Mouse (Mus musculus) hindbrain, embryonic 11.5 days (tissue): ENCODE data around the gene Cgn. TPM values are rescaled to one million over a fixed set of nuclear protein-coding genes. Genes with fewer than 3 reads are reported as not detected.

ENCODE experiments used
- ATAC-seq: fragments of 200-750 bp; cut with Nextera tagmentation; 2 replicates; pipeline ENCODE4 v1.8.0; 2017; ENCODE audit warnings: mild to moderate bottlenecking, moderate TSS enrichment, moderate library complexity; ENCODE audit not compliant: low FRiP score
- DNase-seq: peaks from one replicate; pipeline ENCODE4 v3.0.0-alpha.2; 2015; ENCODE audit warnings: low spot score
- H3K27ac ChIP-seq: fragments of 300-500 bp; sonication (generic); 2 replicates; pipeline ENCODE4 v1.5.1; 2014; ENCODE audit warnings: mild to moderate bottlenecking, low read depth, low read length
- H3K27me3 ChIP-seq: fragments of 300-500 bp; sonication (generic); 2 replicates; pipeline ENCODE4 v1.6.1; 2014; ENCODE audit warnings: mild to moderate bottlenecking, low read length, moderate library complexity, mixed read lengths; ENCODE audit not compliant: control insufficient read depth, insufficient read depth
- H3K36me3 ChIP-seq: fragments of 300-500 bp; sonication (generic); 2 replicates; pipeline ENCODE4 v1.6.1; 2014; ENCODE audit warnings: mild to moderate bottlenecking, low read length, moderate library complexity, mixed read lengths; ENCODE audit not compliant: control insufficient read depth, insufficient read depth
- H3K4me1 ChIP-seq: fragments of 300-500 bp; sonication (generic); replicated peaks from 2 replicates; pipeline ENCODE4 v1.6.1; 2014; ENCODE audit warnings: low read length, mixed read lengths; ENCODE audit not compliant: control insufficient read depth, insufficient read depth
- H3K4me2 ChIP-seq: fragments of 300-500 bp; sonication (generic); replicated peaks from 2 replicates; pipeline ENCODE4 v1.6.1; 2014; ENCODE audit warnings: mild to moderate bottlenecking, low read depth, low read length
- H3K4me3 ChIP-seq: fragments of 300-500 bp; sonication (generic); 2 replicates; pipeline ENCODE4 v1.5.1; 2014; ENCODE audit warnings: low read depth, low read length
- H3K9ac ChIP-seq: fragments of 300-500 bp; sonication (generic); 2 replicates; pipeline ENCODE4 v1.6.1; 2014; ENCODE audit warnings: low read depth, low read length
- H3K9me3 ChIP-seq: fragments of 300-500 bp; sonication (generic); 2 replicates; pipeline ENCODE4 v1.6.1; 2016; ENCODE audit warnings: low read length; ENCODE audit not compliant: control insufficient read depth
- WGBS: fragments of 180-500 bp; shearing (Covaris S2); extraction: QIAGEN DNeasy Blood & Tissue Kit; methylation state at CpG from one replicate; pipeline ENCODE4 v1.1.7; 2014; 5-methylcytosine and 5-hydroxymethylcytosine counted together
- polyA plus RNA-seq: library from polyadenylated mRNA; unstranded; fragments of >200 nt; fragmentation: Nextera tagmentation; extraction: Ambion mirVana; gene quantifications from 2 replicates; pipeline ENCODE4 v1.2.1, GENCODE M21; 2014

Cgn gene
- polyA plus RNA-seq, 1 experiment from 2014 or later, result 3.5 TPM

- Histone ChIP-seq H3K4me2 (no peak overlapping the region), H3K4me1 (no peaks in the 10 kb centered on the region), H3K9me3 (no peaks in the 10 kb centered on the region), H3K27ac (no peak overlapping the region), H3K27me3 (no peaks in the 10 kb centered on the region), H3K4me3 (no peak overlapping the region), H3K36me3 (no peaks in the 10 kb centered on the region), H3K9ac (no peak overlapping the region)
- ATAC-seq (no peak), DNase-seq (peak; percentile 12)
- 73% methylated on average over 23 of the region's 24 CpGs for WGBS
Measured at GRCm38 (mm10) chr3:94819452-94820425, 33.4 kb upstream of the Cgn start.

GRCm38 (mm10) chr3:94817731-94818130, 31.4 kb upstream of the Cgn start:
- 94% methylated on average over 2 of the region's 2 CpGs for WGBS
- Histone ChIP-seq H3K27ac (no peak overlapping the region), H3K4me3 (no peak overlapping the region), H3K36me3 (no peaks in the 10 kb centered on the region), H3K4me2 (no peak overlapping the region), H3K4me1 (no peaks in the 10 kb centered on the region), H3K27me3 (no peaks in the 10 kb centered on the region), H3K9ac (no peak overlapping the region), H3K9me3 (no peaks in the 10 kb centered on the region)
- no peak for DNase-seq
- ATAC-seq, result no peak

DNA sequence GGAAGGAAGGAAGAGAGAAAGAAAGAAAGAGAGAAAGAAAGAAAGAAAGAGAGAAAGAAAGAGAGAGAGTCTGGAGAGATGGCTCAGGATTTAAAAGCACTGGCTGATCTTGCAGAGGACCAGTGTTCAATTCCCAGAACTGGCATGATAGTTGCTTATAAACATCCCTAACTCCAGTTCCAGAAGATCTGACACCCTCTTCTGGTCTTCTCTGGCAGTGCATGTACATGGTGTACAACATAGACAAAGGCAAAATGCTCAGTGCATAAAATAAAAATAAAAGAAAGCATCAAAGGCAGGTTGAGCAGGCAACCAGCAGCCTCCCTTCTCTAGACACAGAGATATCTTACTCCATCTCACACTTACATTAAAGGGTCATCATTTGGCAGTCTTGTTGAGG, 29.3 kb upstream of the Cgn start:
- H3K4me1 ChIP-seq, result no peaks in the 10 kb centered on the region
- no peak overlapping the region for H3K4me2 ChIP-seq
- no peak for DNase-seq
- H3K27ac ChIP-seq, result no peak overlapping the region
- H3K27me3 ChIP-seq, result no peaks in the 10 kb centered on the region
- no peak overlapping the region for H3K9ac ChIP-seq
- H3K36me3 ChIP-seq, result no peaks in the 10 kb centered on the region
- H3K9me3 ChIP-seq, result no peaks in the 10 kb centered on the region
- no peak overlapping the region for H3K4me3 ChIP-seq
- no peak for ATAC-seq

DNA sequence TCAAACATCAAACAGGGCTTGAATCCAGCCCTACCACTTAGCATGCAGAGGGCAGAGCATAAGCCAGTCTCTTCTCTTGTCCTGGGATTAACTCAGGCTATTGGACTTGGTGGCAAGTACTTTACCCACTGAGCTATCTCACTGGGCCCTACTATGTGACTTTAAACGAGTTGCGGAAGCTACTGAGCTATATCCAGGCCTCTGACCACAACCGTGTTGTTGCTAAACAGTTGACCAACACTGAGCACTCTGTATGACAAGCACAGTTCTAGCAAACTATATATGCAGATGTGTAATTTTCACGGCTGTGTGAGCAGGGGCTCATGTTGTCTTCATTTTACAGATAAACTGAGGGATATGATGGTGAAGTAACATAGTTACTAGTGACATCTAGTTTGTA, 28.4 kb upstream of the Cgn start:
- WGBS, result 85% methylated on average over 4 of the region's 4 CpGs
- Histone ChIP-seq H3K9me3 (no peaks in the 10 kb centered on the region), H3K4me3 (no peak overlapping the region), H3K9ac (no peak overlapping the region), H3K36me3 (no peaks in the 10 kb centered on the region), H3K4me1 (no peaks in the 10 kb centered on the region), H3K27me3 (no peaks in the 10 kb centered on the region), H3K4me2 (no peak overlapping the region), H3K27ac (no peak overlapping the region)
- DNase-seq (no peak), ATAC-seq (no peak)

- no peak overlapping the region for H3K4me2 ChIP-seq
- H3K36me3 ChIP-seq, result no peaks in the 10 kb centered on the region
- no peaks in the 10 kb centered on the region for H3K27me3 ChIP-seq
- ATAC-seq (no peak), DNase-seq (no peak)
- H3K9me3 ChIP-seq, result no peaks in the 10 kb centered on the region
- no peak overlapping the region for H3K4me3 ChIP-seq
- H3K4me1 ChIP-seq, result no peaks in the 10 kb centered on the region
- no peak overlapping the region for H3K9ac ChIP-seq
- no peak overlapping the region for H3K27ac ChIP-seq
- 85% methylated on average over 4 of the region's 4 CpGs for whole genome bisulfite sequencing
Measured at GRCm38 (mm10) chr3:94814063-94814462, 27.8 kb upstream of the Cgn start.

DNA sequence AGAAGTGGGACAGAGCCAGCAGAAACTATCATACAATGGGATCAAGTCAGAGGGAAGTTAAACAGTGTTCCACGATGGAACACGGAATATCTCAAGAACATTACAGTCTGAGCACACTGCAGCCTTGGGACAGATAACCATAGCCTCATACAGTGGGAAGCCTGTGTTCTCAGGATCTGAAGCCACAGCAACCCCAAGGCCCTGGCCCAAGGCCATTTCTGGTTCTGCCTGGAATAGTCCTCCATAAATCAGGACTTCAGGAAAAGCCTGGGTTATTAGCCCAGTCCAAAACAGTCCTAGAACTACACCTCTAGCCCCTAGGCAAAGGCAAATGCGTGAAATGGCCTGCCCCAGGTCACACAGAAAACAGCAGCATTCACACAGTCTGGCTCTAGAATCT, 27.4 kb upstream of the Cgn start:
- Histone ChIP-seq H3K4me1 (no peaks in the 10 kb centered on the region), H3K9me3 (no peaks in the 10 kb centered on the region), H3K4me2 (no peak overlapping the region), H3K9ac (no peak overlapping the region), H3K27me3 (no peaks in the 10 kb centered on the region), H3K27ac (no peak overlapping the region), H3K36me3 (no peaks in the 10 kb centered on the region), H3K4me3 (no peak overlapping the region)
- DNase-seq, result no peak
- no peak for ATAC-seq
- WGBS, result 90% methylated on average over 3 of the region's 3 CpGs

DNA sequence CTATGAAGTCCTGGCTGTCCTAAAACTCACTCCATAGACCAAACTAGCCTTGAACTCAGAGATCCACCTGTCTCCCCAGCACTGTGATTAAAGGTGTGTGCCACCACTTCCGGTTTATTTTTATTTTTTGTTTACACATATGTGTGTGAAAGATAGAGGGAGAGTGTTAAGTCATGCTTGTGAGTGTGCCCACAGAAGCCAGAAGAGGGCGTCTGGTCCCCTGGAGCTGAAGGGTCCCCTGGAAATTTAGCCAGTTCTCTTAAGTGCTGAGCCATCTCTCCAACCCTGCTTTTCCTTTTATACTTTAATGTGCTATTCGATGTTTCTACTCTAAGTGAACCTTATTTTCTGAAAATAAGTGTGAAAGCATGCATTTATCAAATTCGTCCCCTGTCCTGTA, 25.3 kb upstream of the Cgn start:
- H3K9ac ChIP-seq, result no peak overlapping the region
- H3K4me1 ChIP-seq, result no peaks in the 10 kb centered on the region
- no peak overlapping the region for H3K4me3 ChIP-seq
- no peak overlapping the region for H3K4me2 ChIP-seq
- WGBS, result 15% methylated on average over 4 of the region's 4 CpGs
- no peak overlapping the region for H3K27ac ChIP-seq
- DNase-seq (peak; percentile 44), ATAC-seq (no peak)
- no peaks in the 10 kb centered on the region for H3K9me3 ChIP-seq
- no peaks in the 10 kb centered on the region for H3K36me3 ChIP-seq
- no peaks in the 10 kb centered on the region for H3K27me3 ChIP-seq

DNA sequence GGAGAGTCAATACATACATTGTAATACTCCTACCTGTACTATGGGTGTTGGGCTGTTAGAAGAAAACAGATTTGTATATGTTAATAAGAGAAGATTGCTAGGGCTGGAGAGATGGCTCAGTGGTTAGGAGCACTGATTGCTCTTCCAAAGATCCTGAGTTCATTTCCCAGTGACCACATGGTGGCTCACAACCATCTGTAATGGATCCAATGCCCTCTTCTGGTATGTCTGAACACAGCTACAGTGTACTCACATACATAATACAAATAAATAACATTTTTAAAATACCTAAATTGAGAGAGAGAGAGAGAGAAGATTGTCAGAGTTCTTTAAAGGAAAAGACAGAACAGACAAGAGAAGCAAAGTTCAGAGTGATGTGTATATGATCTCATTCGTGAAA, 22.0 kb upstream of the Cgn start:
- Histone ChIP-seq H3K4me3 (no peak overlapping the region), H3K9ac (no peak overlapping the region), H3K36me3 (no peaks in the 10 kb centered on the region), H3K27me3 (no peaks in the 10 kb centered on the region), H3K4me1 (no peaks in the 10 kb centered on the region), H3K27ac (no peak overlapping the region), H3K9me3 (no peaks in the 10 kb centered on the region), H3K4me2 (no peak overlapping the region)
- WGBS, result 86% methylated on average over 1 of the region's 1 CpGs
- DNase-seq, result no peak
- no peak for ATAC-seq

GRCm38 (mm10) chr3:94804976-94805375, 18.7 kb upstream of the Cgn start:
- H3K4me2 ChIP-seq, result no peak overlapping the region
- DNase-seq (no peak), ATAC-seq (no peak)
- no peaks in the 10 kb centered on the region for H3K27me3 ChIP-seq
- no peaks in the 10 kb centered on the region for H3K4me1 ChIP-seq
- WGBS, result 79% methylated on average over 4 of the region's 4 CpGs
- no peaks in the 10 kb centered on the region for H3K9me3 ChIP-seq
- H3K27ac ChIP-seq, result no peak overlapping the region
- H3K36me3 ChIP-seq, result no peaks in the 10 kb centered on the region
- no peak overlapping the region for H3K4me3 ChIP-seq
- H3K9ac ChIP-seq, result no peak overlapping the region
